Mouse (Mus musculus) brown adipose tissue, adult 24 weeks (tissue): ENCODE data around the gene Lamtor2. TPM values are rescaled to one million over a fixed set of nuclear protein-coding genes. Genes with fewer than 3 reads are reported as not detected.
"Not testable (repeated sequence)": the region's sequence is repeated elsewhere in the genome, so short reads cannot be mapped to it uniquely, and the experiment has no call there.

Experiments
- H3K27ac ChIP-seq: fragments of 200-500 bp; replicated peaks from 2 replicates; pipeline ENCODE4 v1.5.1; 2012; ENCODE audit warnings: low read depth, mild to moderate bottlenecking, low read length
- H3K4me1 ChIP-seq: fragments of 200-500 bp; 2 replicates; pipeline ENCODE4 v1.6.1; 2012; ENCODE audit warnings: low read length, mixed read lengths; ENCODE audit not compliant: control insufficient read depth, insufficient read depth, insufficient read length
- H3K4me3 ChIP-seq: fragments of 200-500 bp; 2 replicates; pipeline ENCODE4 v1.5.1; 2012; ENCODE audit warnings: low read depth, mild to moderate bottlenecking, low read length, moderate library complexity; ENCODE audit not compliant: insufficient read depth
- polyA plus RNA-seq: library from polyadenylated mRNA; stranded (reverse); fragments of >200 nt; gene quantifications from 2 replicates; pipeline ENCODE4 v1.2.4, GENCODE M21; 2012; ENCODE audit not compliant: missing spikeins, insufficient read depth, insufficient read length

Lamtor2 gene
- polyA plus RNA-seq = 209 and 224 TPM in 2 replicates

- Histone ChIP-seq H3K4me1 (0 out of 2 replicates have a peak, but pooled peaks cover 3% of the 10 kb centered on the region), H3K4me3 (peak within 1 kb of the TSS; percentile 86), H3K27ac (peak within 1 kb of the TSS; percentile 94)
Observed at GRCm38 (mm10) chr3:88552676-88553524, at the start of gene Lamtor2. Gene Lamtor2, minus strand, starts transcription at chr3:88553074.

- no peak overlapping the region for H3K27ac ChIP-seq
- no peak overlapping the region for H3K4me3 ChIP-seq
- no peaks in the 10 kb centered on the region for H3K4me1 ChIP-seq
Observed at GRCm38 (mm10) chr3:88602466-88602865, 49.6 kb upstream of the Lamtor2 start.

DNA sequence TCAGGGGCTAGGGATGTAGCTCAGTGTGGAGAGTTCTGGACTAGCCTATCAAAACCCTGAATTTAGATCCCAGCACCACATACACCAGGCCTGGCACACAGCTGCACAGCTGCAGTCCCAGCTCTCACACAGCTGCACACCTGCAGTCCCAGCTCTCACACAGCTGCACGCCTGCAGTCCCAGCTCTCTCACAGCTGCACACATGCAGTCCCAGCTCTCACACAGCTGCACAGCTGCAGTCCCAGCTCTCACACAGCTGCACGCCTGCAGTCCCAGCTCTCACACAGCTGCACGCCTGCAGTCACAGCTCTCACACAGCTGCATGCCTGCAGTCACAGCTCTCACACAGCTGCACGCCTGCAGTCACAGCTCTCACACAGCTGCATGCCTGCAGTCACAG, 43.7 kb upstream of the Lamtor2 start:
- H3K4me1 ChIP-seq, H3K4me3 ChIP-seq, H3K27ac ChIP-seq: not testable (repeated sequence)

DNA sequence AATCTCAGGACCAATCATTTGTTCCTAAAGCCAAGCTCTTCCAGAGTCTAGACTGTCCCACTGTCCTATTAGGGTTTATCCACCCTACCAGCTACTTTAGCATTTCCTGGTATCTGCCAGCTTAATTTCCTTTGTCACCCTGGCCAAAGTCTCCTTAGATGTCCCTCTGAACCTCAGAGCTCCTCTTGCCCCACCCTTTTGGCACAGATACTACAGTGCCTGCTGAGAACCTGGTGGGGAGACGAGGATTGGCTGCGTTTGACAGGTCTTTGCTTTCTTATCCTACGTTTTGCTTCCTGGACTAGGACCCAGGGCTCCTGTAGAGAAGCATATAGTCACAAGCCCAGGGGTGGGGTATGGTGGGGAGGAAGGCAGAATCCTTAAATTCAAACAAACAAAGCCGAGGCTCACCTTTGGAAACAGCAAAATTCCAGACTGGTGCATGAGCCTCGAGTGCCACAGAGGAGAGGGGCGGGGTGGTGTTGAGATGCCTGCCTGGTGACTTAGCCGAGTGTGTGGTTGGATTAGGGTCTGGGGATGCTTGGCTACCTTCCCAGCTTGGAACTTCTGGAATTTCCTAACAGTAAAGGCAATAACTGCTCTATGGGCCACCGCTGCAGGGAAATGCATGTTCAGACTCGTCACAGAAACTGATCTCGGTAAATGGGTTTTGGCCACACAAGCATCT, 41.2 kb upstream of the Lamtor2 start:
- no peak overlapping the region for H3K4me3 ChIP-seq
- no peak overlapping the region for H3K27ac ChIP-seq
- peaks cover 7% of the 10 kb centered on the region; the same call in 1 of the 2 replicates for H3K4me1 ChIP-seq

DNA sequence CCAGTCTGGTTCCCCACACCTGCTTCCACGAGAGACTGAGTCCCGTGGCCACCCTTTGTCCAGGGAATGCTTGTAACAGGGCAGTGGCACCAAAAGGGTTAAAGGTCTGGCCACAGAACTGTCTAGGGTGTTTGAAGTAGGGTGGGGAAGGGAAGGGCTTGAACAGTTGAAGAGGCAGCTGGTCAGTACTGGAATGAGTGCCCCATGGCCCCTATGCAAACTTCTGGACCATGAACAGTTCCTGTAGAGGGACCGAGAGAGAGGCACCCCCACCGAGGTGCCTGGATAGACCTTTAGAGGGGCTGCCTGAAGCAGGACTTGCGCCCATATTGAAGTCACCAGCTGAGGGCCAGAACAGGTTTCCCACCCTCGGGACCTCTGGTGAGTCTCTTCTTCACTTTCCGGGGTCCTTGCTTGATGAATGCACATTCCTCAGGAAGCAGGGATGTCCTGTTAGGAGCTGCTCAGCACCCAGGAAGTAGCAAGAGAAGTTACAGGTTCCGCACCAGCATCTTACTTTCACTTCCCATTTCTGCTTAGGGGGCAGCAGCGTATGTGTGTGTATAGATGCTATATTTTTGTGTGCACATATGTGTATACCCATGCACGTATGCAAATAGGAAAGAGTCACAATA, 40.2 kb upstream of the Lamtor2 start:
- H3K27ac ChIP-seq = no peak overlapping the region
- no peak overlapping the region for H3K4me3 ChIP-seq
- H3K4me1 ChIP-seq = peaks cover 7% of the 10 kb centered on the region; the same call in 1 of the 2 replicates

- Histone ChIP-seq H3K4me3 (peak overlapping the region; percentile 60), H3K4me1 (peaks cover 7% of the 10 kb centered on the region; the same call in 1 of the 2 replicates), H3K27ac (peak overlapping the region; percentile 18)
Observed at GRCm38 (mm10) chr3:88591950-88592731, 39.3 kb upstream of the Lamtor2 start.

DNA sequence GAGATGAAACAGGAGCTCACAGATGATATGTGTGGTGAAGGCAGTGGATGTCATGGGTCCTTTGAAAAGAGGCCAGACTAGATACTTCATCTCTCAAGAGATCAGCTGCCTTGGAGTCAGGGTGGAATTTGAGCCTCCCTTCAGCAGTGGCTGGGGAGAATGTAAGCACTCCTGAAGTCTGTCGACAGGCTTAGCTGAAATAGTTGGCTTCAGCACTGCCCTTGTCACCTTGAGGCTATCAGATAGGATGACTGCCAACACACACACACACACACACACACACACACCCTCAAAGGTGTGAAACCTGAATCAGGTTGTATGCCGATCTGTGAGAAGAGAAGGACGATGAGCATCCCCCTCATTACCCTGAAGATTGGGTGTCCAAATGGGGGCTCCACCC, 38.2 kb upstream of the Lamtor2 start:
- H3K27ac ChIP-seq = no peak overlapping the region
- H3K4me3 ChIP-seq = no peak overlapping the region
- peaks cover 7% of the 10 kb centered on the region; the same call in 1 of the 2 replicates for H3K4me1 ChIP-seq

- no peak overlapping the region for H3K4me3 ChIP-seq
- H3K4me1 ChIP-seq = peaks cover 7% of the 10 kb centered on the region; the same call in 1 of the 2 replicates
- no peak overlapping the region for H3K27ac ChIP-seq
Observed at GRCm38 (mm10) chr3:88590246-88590645, 37.4 kb upstream of the Lamtor2 start.

DNA sequence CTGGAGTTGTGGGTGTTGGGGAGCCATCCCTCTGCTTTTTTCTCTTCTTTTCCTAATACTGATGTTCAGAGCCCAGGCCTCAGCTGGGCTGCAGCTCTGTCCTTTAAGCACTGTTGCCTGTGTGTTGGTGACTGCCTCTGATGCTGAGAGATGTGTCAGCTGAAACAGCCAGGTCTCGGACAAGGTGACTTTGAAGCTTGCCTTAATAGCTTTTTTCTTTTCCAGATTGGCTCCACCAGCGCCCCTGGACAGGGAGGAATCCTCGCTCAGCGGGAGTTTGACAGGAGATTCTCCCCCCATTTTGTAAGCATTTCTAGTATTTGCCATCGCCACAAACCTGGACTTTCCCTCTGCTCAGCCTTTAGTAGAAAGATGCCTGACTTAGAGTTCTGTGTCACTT, 33.8 kb upstream of the Lamtor2 start:
- H3K4me1 ChIP-seq = no peaks in the 10 kb centered on the region
- H3K27ac ChIP-seq = no peak overlapping the region
- no peak overlapping the region for H3K4me3 ChIP-seq

GRCm38 (mm10) chr3:88585769-88586168, 32.9 kb upstream of the Lamtor2 start:
- no peak overlapping the region for H3K4me3 ChIP-seq
- no peaks in the 10 kb centered on the region for H3K4me1 ChIP-seq
- H3K27ac ChIP-seq = no peak overlapping the region

DNA sequence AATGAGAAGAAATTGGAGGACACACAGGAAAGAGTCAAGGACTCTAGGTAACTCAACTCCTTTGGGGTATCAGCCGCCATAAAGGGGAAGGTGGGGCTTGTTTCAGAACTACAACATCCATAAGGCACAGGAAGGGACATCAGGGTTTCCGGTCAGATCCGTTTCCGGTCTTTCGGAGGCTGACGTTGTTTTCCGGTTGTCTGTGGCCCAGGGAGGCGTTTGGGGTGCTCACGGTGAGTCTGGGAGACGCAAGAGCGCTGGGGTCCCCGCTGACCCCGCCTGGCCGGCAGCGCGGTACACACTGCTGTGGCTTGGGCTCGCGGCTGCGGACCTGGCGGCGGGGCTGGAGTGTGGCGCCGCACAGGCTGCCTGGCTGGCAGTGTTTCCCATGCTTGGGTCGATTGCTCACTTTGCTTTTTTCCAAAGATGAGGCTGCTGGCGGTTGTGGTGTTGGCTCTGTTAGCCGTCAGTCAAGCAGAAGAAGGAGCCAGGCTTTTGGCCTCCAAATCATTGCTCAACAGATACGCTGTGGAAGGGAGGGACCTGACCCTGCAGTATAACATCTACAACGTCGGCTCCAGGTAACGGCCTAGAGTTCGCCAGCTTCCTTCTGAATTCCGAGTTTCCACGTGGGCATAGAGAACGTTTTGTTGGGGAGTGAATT, 26.7 kb upstream of the Lamtor2 start:
- peak overlapping the region; percentile 80 for H3K27ac ChIP-seq
- H3K4me3 ChIP-seq = peak overlapping the region; percentile 86
- no peaks in the 10 kb centered on the region for H3K4me1 ChIP-seq

DNA sequence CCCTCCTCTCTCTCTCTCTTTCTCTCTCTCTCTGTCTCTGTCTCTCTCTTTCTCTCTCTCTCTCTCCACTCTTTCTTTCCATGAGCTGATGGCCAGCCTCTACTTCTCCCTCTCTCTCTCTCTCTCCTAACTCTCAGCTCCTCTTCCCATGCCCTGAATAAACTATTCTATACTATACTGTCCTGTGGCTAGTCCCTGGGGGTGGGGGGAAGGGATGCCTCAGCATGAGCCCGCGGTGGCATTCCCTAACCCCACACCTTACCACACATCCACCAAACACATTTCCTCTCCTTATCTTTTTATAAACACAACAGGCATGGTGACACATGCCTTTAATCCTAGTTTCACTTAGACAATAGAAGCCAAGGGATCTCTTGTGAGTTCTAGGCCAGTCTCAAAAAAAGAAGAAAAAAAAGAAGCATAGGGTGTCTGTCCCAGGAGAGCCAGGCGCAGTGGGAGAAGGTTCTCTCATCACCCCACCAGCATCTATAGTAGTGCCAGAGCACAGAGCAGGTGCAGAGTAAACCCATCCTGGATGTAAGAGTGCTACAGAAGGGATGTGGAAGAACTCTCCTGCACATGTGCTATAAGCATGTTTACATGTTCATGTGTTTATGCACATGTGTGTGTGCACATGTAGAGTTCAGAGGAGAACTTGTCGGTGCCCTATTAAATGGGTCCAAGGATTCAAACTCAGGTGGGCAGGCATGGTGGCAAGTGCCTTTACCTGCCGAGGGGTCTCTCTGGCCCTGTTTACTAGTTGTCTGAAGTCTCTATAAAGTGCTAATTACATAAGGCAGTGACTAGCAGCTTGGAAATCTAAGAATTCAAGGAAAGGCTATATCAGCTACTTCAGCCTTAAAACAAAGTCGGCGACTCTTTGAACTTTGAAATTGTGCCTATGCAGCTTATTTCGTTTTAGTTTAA, 25.9 kb upstream of the Lamtor2 start:
- Histone ChIP-seq H3K4me1 (no peaks in the 10 kb centered on the region), H3K27ac (peak overlapping the region; percentile 29; the same call in 1 of the 2 replicates), H3K4me3 (peak overlapping the region; percentile 86)

DNA sequence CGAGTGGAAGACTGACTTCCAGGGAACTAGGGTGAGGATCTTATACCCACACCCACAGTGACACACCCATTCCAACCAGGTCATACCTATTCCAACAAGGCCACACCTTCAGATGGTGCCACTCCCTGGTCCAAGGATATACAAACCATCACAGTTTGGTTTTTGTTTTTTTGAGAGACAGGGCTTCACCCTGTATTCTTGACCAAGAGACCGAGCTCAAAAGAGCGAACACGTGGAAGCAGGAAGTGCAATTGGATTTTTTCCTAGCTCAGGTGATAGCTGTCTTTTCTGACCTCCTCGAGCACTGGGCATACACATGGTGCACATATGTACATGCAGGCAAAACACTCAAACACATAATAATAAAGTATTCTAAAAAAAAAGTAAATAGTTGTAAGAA, 25.0 kb upstream of the Lamtor2 start:
- not testable (repeated sequence) for H3K27ac ChIP-seq, H3K4me3 ChIP-seq, H3K4me1 ChIP-seq
